Mouse (Mus musculus) hindbrain, embryonic 14.5 days (tissue): ENCODE data around the gene Pepd. TPM values are rescaled to one million over a fixed set of nuclear protein-coding genes. Genes with fewer than 3 reads are reported as not detected.

Source experiments
- ATAC-seq: fragments of 200-750 bp; cut with Nextera tagmentation; 2 replicates; pipeline ENCODE4 v1.8.0; 2017; ENCODE audit warnings: moderate number of reproducible peaks, mild to moderate bottlenecking, moderate TSS enrichment, moderate library complexity; ENCODE audit not compliant: low FRiP score
- DNase-seq: peaks from one replicate; pipeline ENCODE4 v3.0.0-alpha.2; 2015; ENCODE audit warnings: low spot score
- H3K27ac ChIP-seq: fragments of 300-500 bp; sonication (generic); 2 replicates; pipeline ENCODE4 v1.5.1; 2014; ENCODE audit warnings: mild to moderate bottlenecking, moderate library complexity
- H3K27me3 ChIP-seq: fragments of 300-500 bp; sonication (generic); 2 replicates; pipeline ENCODE4 v1.6.1; 2014; ENCODE audit warnings: mild to moderate bottlenecking, low read length, mixed read lengths; ENCODE audit not compliant: control insufficient read depth, insufficient read depth
- H3K36me3 ChIP-seq: fragments of 300-500 bp; sonication (generic); replicated peaks from 2 replicates; pipeline ENCODE4 v1.6.1; 2014; ENCODE audit not compliant: control insufficient read depth, insufficient read depth
- H3K4me1 ChIP-seq: fragments of 300-500 bp; sonication (generic); replicated peaks from 2 replicates; pipeline ENCODE4 v1.6.1; 2014; ENCODE audit warnings: antibody characterized with exemption, low read length, mixed read lengths; ENCODE audit not compliant: control insufficient read depth, insufficient read depth
- H3K4me2 ChIP-seq: fragments of 300-500 bp; sonication (generic); replicated peaks from 2 replicates; pipeline ENCODE4 v1.6.1; 2014; ENCODE audit warnings: mild to moderate bottlenecking, moderate library complexity
- H3K4me3 ChIP-seq: fragments of 300-500 bp; sonication (generic); replicated peaks from 2 replicates; pipeline ENCODE4 v1.5.1; 2014; ENCODE audit warnings: mild to moderate bottlenecking, low read length
- H3K9ac ChIP-seq: fragments of 300-500 bp; sonication (generic); 2 replicates; pipeline ENCODE4 v1.6.1; 2014
- H3K9me3 ChIP-seq: fragments of 300-500 bp; sonication (generic); 2 replicates; pipeline ENCODE4 v1.6.1; 2016; ENCODE audit warnings: low read length; ENCODE audit not compliant: control insufficient read depth
- WGBS: fragments of 180-500 bp; shearing (Covaris S2); extraction: QIAGEN DNeasy Blood & Tissue Kit; methylation state at CpG from one replicate; pipeline ENCODE4 v1.1.7; 2014; 5-methylcytosine and 5-hydroxymethylcytosine counted together
- polyA plus RNA-seq: library from polyadenylated mRNA; unstranded; fragments of >200 nt; fragmentation: Nextera tagmentation; extraction: Ambion mirVana; gene quantifications from 2 replicates; pipeline ENCODE4 v1.2.1, GENCODE M21; 2014

Gene Pepd
- polyA plus RNA-seq, 1 experiment from 2014 or later = 63.8 TPM

- 60% methylated on average over 7 of the region's 7 CpGs for whole genome bisulfite sequencing
- H3K27me3 ChIP-seq = no peaks in the 10 kb centered on the region
- no peak overlapping the region for H3K27ac ChIP-seq
- DNase-seq (no peak), ATAC-seq (0 out of 2 replicates have a peak, but pooled peaks have one; percentile 44)
- H3K9ac ChIP-seq = no peak overlapping the region
- H3K4me1 ChIP-seq = no peaks in the 10 kb centered on the region; the same call in 1 of the 2 replicates
- no peak overlapping the region for H3K4me2 ChIP-seq
- H3K4me3 ChIP-seq = no peak overlapping the region
- H3K9me3 ChIP-seq = no peaks in the 10 kb centered on the region
- no peaks in the 10 kb centered on the region for H3K36me3 ChIP-seq
Observed at GRCm38 (mm10) chr7:35003171-35003737, 91.1 kb downstream of the Pepd start.

GRCm38 (mm10) chr7:35006661-35007060, 94.5 kb downstream of the Pepd start:
- ATAC-seq (no peak), DNase-seq (no peak)
- Histone ChIP-seq H3K4me2 (no peak overlapping the region), H3K4me3 (no peak overlapping the region), H3K9me3 (no peaks in the 10 kb centered on the region), H3K27ac (no peak overlapping the region), H3K9ac (no peak overlapping the region), H3K4me1 (no peaks in the 10 kb centered on the region; the same call in 1 of the 2 replicates), H3K36me3 (no peaks in the 10 kb centered on the region), H3K27me3 (no peaks in the 10 kb centered on the region)
- WGBS = 86% methylated on average over 7 of the region's 7 CpGs

GRCm38 (mm10) chr7:35013228-35013627, 101.0 kb downstream of the Pepd start:
- 31% methylated on average over 9 of the region's 9 CpGs for WGBS
- ATAC-seq (peak; percentile 60; the same call in 1 of the 2 replicates), DNase-seq (peak; percentile 52)
- Histone ChIP-seq H3K4me3 (no peak overlapping the region), H3K4me1 (peaks cover 6% of the 10 kb centered on the region; the same call in 1 of the 2 replicates), H3K27ac (no peak overlapping the region), H3K9ac (no peak overlapping the region), H3K9me3 (no peaks in the 10 kb centered on the region), H3K27me3 (no peaks in the 10 kb centered on the region), H3K36me3 (no peaks in the 10 kb centered on the region), H3K4me2 (no peak overlapping the region)

- DNase-seq (no peak), ATAC-seq (no peak)
- Histone ChIP-seq H3K9ac (no peak overlapping the region), H3K4me2 (no peak overlapping the region), H3K27me3 (no peaks in the 10 kb centered on the region), H3K4me1 (peaks cover 6% of the 10 kb centered on the region; the same call in 1 of the 2 replicates), H3K27ac (no peak overlapping the region), H3K4me3 (no peak overlapping the region), H3K9me3 (no peaks in the 10 kb centered on the region), H3K36me3 (no peaks in the 10 kb centered on the region)
- 60% methylated on average over 2 of the region's 2 CpGs for WGBS
Observed at GRCm38 (mm10) chr7:35015252-35015651, 103.1 kb downstream of the Pepd start.

- DNase-seq (no peak), ATAC-seq (no peak)
- H3K4me2 ChIP-seq = no peak overlapping the region
- H3K4me3 ChIP-seq = no peak overlapping the region
- WGBS = 81% methylated on average over 10 of the region's 10 CpGs
- H3K9me3 ChIP-seq = no peaks in the 10 kb centered on the region
- no peak overlapping the region; the same call in 1 of the 2 replicates for H3K9ac ChIP-seq
- no peaks in the 10 kb centered on the region for H3K4me1 ChIP-seq
- no peaks in the 10 kb centered on the region for H3K27me3 ChIP-seq
- no peak overlapping the region for H3K27ac ChIP-seq
- H3K36me3 ChIP-seq = no peaks in the 10 kb centered on the region; the same call in 1 of the 2 replicates
Observed at GRCm38 (mm10) chr7:35021365-35021764, 109.2 kb downstream of the Pepd start.

GRCm38 (mm10) chr7:35023251-35023650, 111.1 kb downstream of the Pepd start:
- Histone ChIP-seq H3K27ac (no peak overlapping the region), H3K4me2 (no peak overlapping the region), H3K9ac (no peak overlapping the region), H3K9me3 (no peaks in the 10 kb centered on the region), H3K4me1 (no peaks in the 10 kb centered on the region), H3K27me3 (no peaks in the 10 kb centered on the region), H3K4me3 (no peak overlapping the region), H3K36me3 (no peaks in the 10 kb centered on the region; the same call in 1 of the 2 replicates)
- ATAC-seq (no peak), DNase-seq (no peak)
- 86% methylated on average over 4 of the region's 4 CpGs for WGBS

GRCm38 (mm10) chr7:35024426-35024825, 112.2 kb downstream of the Pepd start:
- Histone ChIP-seq H3K27ac (no peak overlapping the region), H3K4me2 (no peak overlapping the region), H3K27me3 (no peaks in the 10 kb centered on the region), H3K36me3 (no peaks in the 10 kb centered on the region; the same call in 1 of the 2 replicates), H3K4me1 (no peaks in the 10 kb centered on the region), H3K9me3 (no peaks in the 10 kb centered on the region), H3K9ac (no peak overlapping the region), H3K4me3 (no peak overlapping the region)
- DNase-seq = no peak
- ATAC-seq = no peak
- 100% methylated on average over 1 of the region's 1 CpGs for WGBS

GRCm38 (mm10) chr7:35025409-35026275, 113.5 kb downstream of the Pepd start:
- Histone ChIP-seq H3K9me3 (no peaks in the 10 kb centered on the region), H3K9ac (no peak overlapping the region), H3K36me3 (no peaks in the 10 kb centered on the region; the same call in 1 of the 2 replicates), H3K27ac (no peak overlapping the region), H3K4me1 (no peaks in the 10 kb centered on the region), H3K4me2 (no peak overlapping the region), H3K4me3 (no peak overlapping the region), H3K27me3 (no peaks in the 10 kb centered on the region)
- WGBS = 44% methylated on average over 5 of the region's 5 CpGs
- ATAC-seq = peak; percentile 56
- DNase-seq = peak; percentile 80

- no peaks in the 10 kb centered on the region for H3K27me3 ChIP-seq
- H3K4me2 ChIP-seq = no peak overlapping the region
- no peaks in the 10 kb centered on the region for H3K4me1 ChIP-seq
- H3K36me3 ChIP-seq = no peaks in the 10 kb centered on the region; the same call in 1 of the 2 replicates
- no peak overlapping the region for H3K27ac ChIP-seq
- ATAC-seq = no peak
- no peaks in the 10 kb centered on the region for H3K9me3 ChIP-seq
- H3K9ac ChIP-seq = no peak overlapping the region
- DNase-seq = no peak
- no peak overlapping the region for H3K4me3 ChIP-seq
- WGBS = 74% methylated on average over 4 of the region's 4 CpGs
Observed at GRCm38 (mm10) chr7:35026276-35026630, 114.1 kb downstream of the Pepd start.
